Mouse (Mus musculus): Measurements from ENCODE around the gene Foxn2. TPM values are rescaled to one million over a fixed set of nuclear protein-coding genes. Genes with fewer than 3 reads are reported as not detected.

Gene Foxn2
- polyA plus RNA-seq, 1 experiment from 2014 or later, result 12.2 TPM

Other genes starting within 250 kb of the Foxn2 start
- gene Ppp1r21, start 89.4 kb downstream of the Foxn2 start, polyA plus RNA-seq (2014; fragmentation: Nextera tagmentation; extraction: Ambion mirVana), result 19.5 and 30.3 TPM in 2 replicates
- 7.8 and 11.5 TPM in 2 replicates for gene Ston1, start 157.0 kb downstream of the Foxn2 start, polyA plus RNA-seq (2014; fragmentation: Nextera tagmentation; extraction: Ambion mirVana)
- gene Gtf2a1l, start 227.9 kb downstream of the Foxn2 start, polyA plus RNA-seq (2014; fragmentation: Nextera tagmentation; extraction: Ambion mirVana), result not detected in 2 replicates

Measured in kidney, embryonic 14.5 days (tissue).